Mouse (Mus musculus) midbrain, embryonic 10.5 days (tissue): ENCODE measurements at regions not wholly inside any gene's neighbourhood (a gene's known extent, or its start where the extent isn't known, plus 50 kb on each side); places are given as distances from the start of the nearest gene placed in this dataset.

Experiments used
- DNase-seq: peaks from one replicate; pipeline ENCODE4 v3.0.0-alpha.2; 2017; ENCODE audit warnings: low spot score
- H3K27ac ChIP-seq: fragments of 300-500 bp; sonication (generic); replicated peaks from 2 replicates; pipeline ENCODE4 v1.5.1; 2016; ENCODE audit warnings: mild to moderate bottlenecking
- H3K27me3 ChIP-seq: fragments of 300-500 bp; sonication (generic); 2 replicates; pipeline ENCODE4 v1.6.1; 2016; ENCODE audit warnings: low read depth, mild to moderate bottlenecking; ENCODE audit not compliant: poor library complexity, severe bottlenecking
- H3K36me3 ChIP-seq: fragments of 300-500 bp; sonication (generic); 2 replicates; pipeline ENCODE4 v1.6.1; 2016; ENCODE audit warnings: mild to moderate bottlenecking, moderate library complexity
- H3K4me1 ChIP-seq: fragments of 300-500 bp; sonication (generic); 2 replicates; pipeline ENCODE4 v1.6.1; 2016
- H3K4me3 ChIP-seq: fragments of 300-500 bp; sonication (generic); 2 replicates; pipeline ENCODE4 v1.5.1; 2016; ENCODE audit warnings: mild to moderate bottlenecking, moderate library complexity
- H3K9me3 ChIP-seq: fragments of 300-500 bp; sonication (generic); replicated peaks from 2 replicates; pipeline ENCODE4 v1.6.1; 2016; ENCODE audit warnings: mild to moderate bottlenecking
- WGBS: fragments of 180-500 bp; shearing (Covaris S2); methylation state at CpG from one replicate; pipeline ENCODE4 v1.1.7; 2016; 5-methylcytosine and 5-hydroxymethylcytosine counted together

GRCm38 (mm10) chr19:54154400-54154799, 110.4 kb downstream of the Adra2a start:
- no peaks in the 10 kb centered on the region for H3K27me3 ChIP-seq
- no peak overlapping the region for H3K4me3 ChIP-seq
- no peaks in the 10 kb centered on the region for H3K9me3 ChIP-seq
- no peak for DNase-seq
- H3K36me3 ChIP-seq, result no peaks in the 10 kb centered on the region
- 86% methylated on average over 4 of the region's 4 CpGs for WGBS
- H3K27ac ChIP-seq, result no peak overlapping the region
- no peaks in the 10 kb centered on the region for H3K4me1 ChIP-seq

DNA sequence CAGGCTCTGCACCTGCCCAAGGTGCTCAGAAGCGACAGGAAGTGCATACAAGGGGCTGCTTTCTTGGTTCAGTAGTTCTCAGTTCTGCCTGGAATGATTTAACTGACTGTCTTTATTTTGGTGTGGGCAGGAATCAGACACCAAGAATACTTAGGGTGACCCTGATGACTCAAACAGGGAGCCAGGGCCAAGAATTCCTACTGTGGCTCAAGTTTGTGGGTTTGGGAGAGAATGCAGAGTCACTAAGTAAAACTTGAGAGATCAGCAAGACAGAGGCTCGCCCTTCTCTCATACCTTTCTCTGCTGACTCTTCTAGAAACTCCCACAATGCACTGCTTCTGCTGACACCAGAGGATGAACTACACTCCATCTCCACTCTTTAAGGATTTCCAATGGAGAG, 126.4 kb downstream of the Adra2a start:
- no peak overlapping the region for H3K27ac ChIP-seq
- H3K4me3 ChIP-seq, result no peak overlapping the region
- no peak for DNase-seq
- WGBS, result 56% methylated on average over 2 of the region's 2 CpGs
- no peaks in the 10 kb centered on the region for H3K36me3 ChIP-seq
- H3K4me1 ChIP-seq, result peaks cover 9% of the 10 kb centered on the region
- no peaks in the 10 kb centered on the region for H3K9me3 ChIP-seq
- H3K27me3 ChIP-seq, result no peaks in the 10 kb centered on the region

- no peak overlapping the region for H3K4me3 ChIP-seq
- no peaks in the 10 kb centered on the region for H3K9me3 ChIP-seq
- H3K36me3 ChIP-seq, result no peaks in the 10 kb centered on the region
- H3K27ac ChIP-seq, result no peak overlapping the region
- H3K27me3 ChIP-seq, result no peaks in the 10 kb centered on the region
- DNase-seq, result no peak
- 86% methylated on average over 14 of the region's 14 CpGs for WGBS
- peaks cover 9% of the 10 kb centered on the region for H3K4me1 ChIP-seq
Measured at GRCm38 (mm10) chr19:54174090-54175055, 130.4 kb downstream of the Adra2a start.

DNA sequence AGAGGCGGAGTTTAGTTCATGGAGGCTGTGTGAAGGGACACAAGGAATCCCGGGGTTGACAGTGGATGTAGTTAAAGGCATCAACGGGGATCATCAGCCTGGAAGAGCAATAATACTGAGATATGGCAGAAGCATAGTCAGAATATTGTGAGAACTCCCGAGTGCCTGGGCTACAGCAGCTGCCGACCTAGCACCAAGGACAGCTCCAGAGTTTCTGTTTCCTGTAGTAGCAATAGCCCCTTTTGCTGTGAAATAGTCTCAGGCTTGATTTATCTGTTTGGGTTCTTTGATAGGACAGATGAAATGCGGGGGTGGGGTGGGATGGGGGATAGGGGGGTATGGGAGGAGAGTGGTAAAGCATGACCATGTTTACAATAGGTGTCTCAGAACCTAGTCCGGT, 131.8 kb downstream of the Adra2a start:
- Histone ChIP-seq H3K27ac (no peak overlapping the region), H3K4me1 (peaks cover 7% of the 10 kb centered on the region), H3K4me3 (no peak overlapping the region), H3K9me3 (no peaks in the 10 kb centered on the region), H3K27me3 (no peaks in the 10 kb centered on the region), H3K36me3 (no peaks in the 10 kb centered on the region)
- WGBS, result 62% methylated on average over 7 of the region's 7 CpGs
- no peak for DNase-seq

DNA sequence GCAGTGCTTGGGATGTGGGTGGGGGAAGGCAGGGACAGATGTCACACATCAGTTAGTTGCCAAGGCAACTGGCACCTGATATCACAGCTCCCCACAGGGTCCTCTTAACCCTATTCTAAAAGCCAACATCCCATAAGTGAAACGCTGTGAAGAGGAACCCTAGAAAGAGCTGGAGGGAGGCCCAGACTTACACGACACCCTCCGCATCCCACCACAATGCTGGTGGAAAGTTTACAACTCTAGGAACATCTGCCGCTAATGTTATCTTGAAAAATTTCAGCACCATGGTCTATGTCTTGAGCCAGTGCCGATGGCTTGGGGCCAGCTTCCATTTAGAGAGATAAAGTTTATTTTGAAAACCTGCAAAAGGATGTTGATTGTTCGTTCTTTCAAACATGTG, 133.5 kb downstream of the Adra2a start:
- Histone ChIP-seq H3K4me3 (no peak overlapping the region), H3K27ac (no peak overlapping the region), H3K27me3 (no peaks in the 10 kb centered on the region), H3K36me3 (no peaks in the 10 kb centered on the region), H3K4me1 (no peaks in the 10 kb centered on the region), H3K9me3 (no peaks in the 10 kb centered on the region)
- no peak for DNase-seq
- 83% methylated on average over 6 of the region's 6 CpGs for WGBS

- Histone ChIP-seq H3K27ac (no peak overlapping the region), H3K4me3 (no peak overlapping the region)
- WGBS, result 90% methylated on average over 6 of the region's 6 CpGs
Measured at GRCm38 (mm10) chr19:54200407-54200806, 156.5 kb downstream of the Adra2a start.

DNA sequence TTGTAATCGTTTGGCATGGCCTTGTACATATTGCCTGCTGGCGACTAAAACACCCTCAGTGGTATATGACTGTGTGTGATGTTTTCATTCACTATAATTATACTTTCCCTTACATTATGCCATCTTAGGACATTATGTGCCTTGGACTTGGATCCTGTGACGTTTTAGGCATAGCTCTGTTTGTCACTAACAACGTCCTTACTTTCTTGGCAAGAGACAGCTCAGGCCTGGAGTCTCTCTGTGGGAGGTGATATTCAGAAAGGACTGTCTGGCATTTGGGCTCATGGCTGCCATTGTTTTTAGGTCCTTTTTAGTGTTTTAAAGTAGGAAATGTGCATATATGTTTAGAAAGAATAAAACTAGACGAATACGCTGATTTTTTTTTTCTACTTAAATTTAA, 158.5 kb downstream of the Adra2a start:
- DNase-seq, result no peak
- WGBS, result 86% methylated on average over 6 of the region's 6 CpGs

More at GRCm38 (mm10) chr19:54200407-54200806, 156.5 kb downstream of the Adra2a start:
- no peak for DNase-seq
- no peaks in the 10 kb centered on the region for H3K27me3 ChIP-seq
- no peaks in the 10 kb centered on the region for H3K9me3 ChIP-seq
- no peaks in the 10 kb centered on the region for H3K36me3 ChIP-seq
- H3K4me1 ChIP-seq, result no peaks in the 10 kb centered on the region

DNA sequence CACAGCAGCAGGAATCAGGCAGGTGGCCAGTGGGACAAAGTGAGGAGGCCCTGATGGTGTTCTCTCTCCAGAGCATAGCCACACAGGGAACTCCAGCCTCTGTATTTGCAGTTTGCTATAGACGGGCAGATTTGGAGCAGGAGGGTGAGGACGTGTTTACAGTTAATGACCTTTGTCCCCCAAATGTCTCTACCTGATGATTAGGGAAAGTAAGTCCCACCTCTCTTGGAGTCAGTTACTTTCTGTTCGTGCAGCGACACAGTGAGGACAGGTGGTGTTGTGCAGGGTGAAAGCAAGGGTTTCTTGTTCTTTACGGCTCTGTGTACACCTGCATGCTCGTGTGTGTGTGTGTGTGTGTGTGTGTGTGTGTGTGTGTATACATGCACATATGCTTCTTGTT, 162.9 kb downstream of the Adra2a start:
- DNase-seq, result no peak
- Histone ChIP-seq H3K36me3 (no peaks in the 10 kb centered on the region), H3K27me3 (no peaks in the 10 kb centered on the region), H3K4me1 (no peaks in the 10 kb centered on the region), H3K27ac (no peak overlapping the region), H3K4me3 (no peak overlapping the region), H3K9me3 (no peaks in the 10 kb centered on the region)
- WGBS, result 77% methylated on average over 6 of the region's 6 CpGs

More for the DNA sequence above, 158.5 kb downstream of the Adra2a start:
- Histone ChIP-seq H3K27ac (no peak overlapping the region), H3K36me3 (no peaks in the 10 kb centered on the region), H3K27me3 (no peaks in the 10 kb centered on the region), H3K4me1 (no peaks in the 10 kb centered on the region), H3K9me3 (no peaks in the 10 kb centered on the region), H3K4me3 (no peak overlapping the region)

GRCm38 (mm10) chr19:54212169-54212568, 168.2 kb downstream of the Adra2a start:
- Histone ChIP-seq H3K4me1 (no peaks in the 10 kb centered on the region), H3K27me3 (no peaks in the 10 kb centered on the region), H3K9me3 (no peaks in the 10 kb centered on the region), H3K36me3 (no peaks in the 10 kb centered on the region), H3K27ac (no peak overlapping the region), H3K4me3 (no peak overlapping the region)
- DNase-seq, result no peak
- WGBS, result 90% methylated on average over 7 of the region's 7 CpGs

DNA sequence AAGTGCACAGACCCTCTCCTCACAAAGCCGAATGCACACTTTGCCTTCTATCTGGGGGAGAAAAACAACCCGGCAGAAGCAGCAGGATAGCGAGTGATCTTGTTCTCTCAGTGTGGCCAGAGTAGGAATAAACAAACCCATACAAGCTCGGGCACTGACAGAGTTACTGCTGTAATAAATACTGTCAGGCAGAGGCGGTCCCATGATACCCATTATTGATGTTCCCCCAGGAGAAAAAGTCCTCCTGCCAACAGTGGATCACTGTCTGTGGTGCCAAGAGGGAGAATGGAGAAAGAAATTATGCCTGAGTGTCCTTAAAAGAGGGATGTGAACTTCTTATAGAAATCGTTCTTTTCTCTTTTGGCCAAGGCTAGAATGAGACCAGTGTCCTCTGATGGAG, 200.2 kb downstream of the Adra2a start:
- Histone ChIP-seq H3K36me3 (no peaks in the 10 kb centered on the region), H3K9me3 (no peaks in the 10 kb centered on the region), H3K4me1 (no peaks in the 10 kb centered on the region; the same call in 1 of the 2 replicates), H3K27me3 (no peaks in the 10 kb centered on the region), H3K27ac (no peak overlapping the region), H3K4me3 (no peak overlapping the region)
- WGBS, result 86% methylated on average over 6 of the region's 6 CpGs
- DNase-seq, result no peak

DNA sequence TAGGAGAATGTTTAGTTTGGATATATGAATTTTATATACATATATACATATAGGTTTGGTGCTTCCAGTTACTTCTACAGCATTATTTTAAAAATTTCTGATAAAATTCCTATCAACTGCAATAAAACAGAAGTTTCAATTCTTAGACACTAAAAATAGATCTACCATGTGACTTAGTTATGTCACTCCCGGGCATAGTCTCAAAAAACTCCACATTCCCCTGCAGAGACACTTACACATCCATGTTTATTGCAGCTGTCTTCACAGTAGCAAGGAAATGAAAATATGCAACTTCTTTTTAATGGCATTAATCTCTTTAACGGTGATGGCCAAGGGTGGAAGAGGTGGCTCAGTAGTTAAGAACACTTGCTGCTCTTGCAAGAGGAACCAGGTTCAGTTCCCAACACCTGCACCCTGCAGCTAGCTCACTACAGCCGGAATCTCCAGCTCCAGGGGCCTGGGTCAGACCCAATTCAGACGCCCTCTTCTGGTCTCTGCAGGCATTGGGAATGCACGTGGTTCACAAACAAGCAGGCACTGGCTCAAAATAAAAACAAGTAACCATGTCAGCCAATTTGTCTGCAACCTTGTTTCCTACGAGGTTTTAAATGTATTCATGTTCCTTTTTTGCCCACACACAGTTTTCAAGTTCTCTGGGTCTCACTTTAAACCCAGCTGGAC, 204.4 kb downstream of the Adra2a start:
- Histone ChIP-seq H3K9me3 (no peaks in the 10 kb centered on the region), H3K4me3 (no peak overlapping the region), H3K4me1 (no peaks in the 10 kb centered on the region; the same call in 1 of the 2 replicates), H3K36me3 (no peaks in the 10 kb centered on the region), H3K27ac (no peak overlapping the region), H3K27me3 (no peaks in the 10 kb centered on the region)
- WGBS, result 29% methylated on average over 6 of the region's 6 CpGs
- peak; percentile 19 for DNase-seq

GRCm38 (mm10) chr19:54252145-54252664, 208.3 kb downstream of the Adra2a start:
- DNase-seq, result no peak
- H3K4me3 ChIP-seq, result no peak overlapping the region
- 89% methylated on average over 7 of the region's 7 CpGs for WGBS
- H3K27ac ChIP-seq, result no peak overlapping the region
- no peaks in the 10 kb centered on the region for H3K36me3 ChIP-seq
- H3K4me1 ChIP-seq, result no peaks in the 10 kb centered on the region; the same call in 1 of the 2 replicates
- H3K9me3 ChIP-seq, result no peaks in the 10 kb centered on the region
- no peaks in the 10 kb centered on the region for H3K27me3 ChIP-seq

DNA sequence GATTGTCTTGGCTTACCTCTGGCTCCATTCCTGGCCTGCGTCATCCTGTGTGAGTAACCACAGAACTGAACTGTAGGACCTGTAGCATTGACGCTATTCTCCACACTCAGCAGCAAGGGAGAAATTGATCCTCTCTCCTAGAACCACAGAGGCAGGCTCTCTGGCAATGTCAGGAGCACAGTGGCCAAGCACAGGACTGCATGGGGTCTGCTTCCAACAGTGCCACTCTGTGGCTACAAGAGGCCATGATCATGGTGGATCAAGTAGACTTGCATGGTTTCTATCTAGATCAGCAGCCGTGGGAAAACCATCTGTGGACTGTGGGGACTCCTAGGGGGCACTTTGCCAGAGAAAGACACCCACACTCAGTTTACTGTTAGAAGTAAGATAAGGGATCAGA, 213.9 kb downstream of the Adra2a start:
- Histone ChIP-seq H3K27me3 (no peaks in the 10 kb centered on the region; the same call in 1 of the 2 replicates), H3K36me3 (no peaks in the 10 kb centered on the region), H3K4me3 (no peak overlapping the region), H3K9me3 (no peaks in the 10 kb centered on the region), H3K27ac (no peak overlapping the region), H3K4me1 (peaks cover 12% of the 10 kb centered on the region)
- no peak for DNase-seq
- 97% methylated on average over 3 of the region's 3 CpGs for WGBS
